Mouse (Mus musculus) myocyte (in vitro differentiated cells): ENCODE data around the gene Zmat5.

Experiments used
- E2F4 ChIP-seq: IDR thresholded peaks from one replicate; pipeline ENCODE4 v1.6.1; 2011; ENCODE audit warnings: mild to moderate bottlenecking, control low read depth, moderate library complexity; ENCODE audit not compliant: insufficient read depth
- POLR2A ChIP-seq: IDR thresholded peaks from one replicate; pipeline ENCODE4 v1.6.1; 2011; ENCODE audit warnings: low read depth, mild to moderate bottlenecking, control low read depth, moderate library complexity; ENCODE audit not compliant: insufficient read length
- REST ChIP-seq: IDR thresholded peaks from one replicate; pipeline ENCODE4 v1.6.1; 2011; ENCODE audit warnings: mild to moderate bottlenecking, control low read depth, moderate library complexity; ENCODE audit not compliant: insufficient read depth, insufficient read length
- TCF12 ChIP-seq: IDR thresholded peaks from one replicate; pipeline ENCODE4 v1.6.1; 2011; ENCODE audit warnings: mild to moderate bottlenecking, control low read depth; ENCODE audit not compliant: poor library complexity, insufficient read depth, severe bottlenecking
- USF1 ChIP-seq: IDR thresholded peaks from one replicate; pipeline ENCODE4 v1.6.1; 2011; ENCODE audit warnings: low read depth, mild to moderate bottlenecking, control low read depth, moderate library complexity

DNA sequence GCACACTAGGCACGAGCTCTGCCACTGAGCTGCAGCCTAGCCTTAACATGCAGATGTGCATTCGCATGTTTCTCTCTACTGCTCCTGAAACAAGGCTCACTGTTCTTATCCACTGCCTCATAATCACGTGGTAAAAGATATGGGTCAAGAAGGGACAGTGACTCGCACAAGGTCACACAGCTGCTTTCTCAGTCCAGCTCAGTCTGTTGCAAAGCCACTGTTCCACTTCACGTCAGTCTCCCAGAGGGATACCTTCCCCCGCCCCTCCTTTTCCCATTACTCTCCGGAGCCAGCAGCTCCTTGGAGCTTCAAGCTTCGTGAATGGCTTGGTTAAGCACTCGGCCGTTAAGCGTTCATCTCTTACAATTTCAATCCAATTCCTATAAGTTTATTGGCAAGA is 15.9 kb downstream of the Zmat5 start:
- TF ChIP-seq REST (no peak), POLR2A (no peak), E2F4 (no peak), TCF12 (no peak), USF1 (no peak)
